Mouse (Mus musculus) kidney, adult 8-10 months (tissue): ENCODE data around the gene Mtfr1l.

ENCODE experiments used
- DNase-seq, 2 experiments: peaks; one replicate each; pipeline ENCODE4 v3.0.0; 2022

The Mtfr1l gene

GRCm38 (mm10) chr4:134485151-134485900 lies 49.9 kb downstream of the Mtfr1l start:
- DNase-seq: peak; percentile 83 to 84

- no peak for DNase-seq
Measured at GRCm38 (mm10) chr4:134484231-134484630, 51.0 kb downstream of the Mtfr1l start.

DNA sequence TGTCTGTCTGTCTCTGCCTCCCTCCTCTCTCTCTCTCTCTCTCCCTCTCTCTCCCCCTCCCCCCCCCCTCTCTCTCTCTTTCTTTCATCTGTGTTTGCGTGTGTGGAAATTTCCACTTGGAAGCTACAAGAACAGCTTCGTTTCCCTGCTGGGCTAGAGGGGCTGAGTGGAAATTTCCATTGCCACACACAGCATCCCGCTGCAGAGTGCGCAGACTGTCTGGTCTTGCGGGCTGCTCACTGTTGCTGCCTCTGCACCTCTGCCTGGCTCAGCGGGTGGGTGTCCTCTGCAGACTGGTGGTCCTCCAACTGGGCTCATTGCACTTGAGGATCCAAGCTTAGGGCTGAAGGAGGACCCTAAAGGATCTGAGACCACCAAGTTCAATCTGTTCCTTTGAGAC lies 51.5 kb downstream of the Mtfr1l start:
- peak in 1 of 2 experiments; percentile 56 for DNase-seq

DNA sequence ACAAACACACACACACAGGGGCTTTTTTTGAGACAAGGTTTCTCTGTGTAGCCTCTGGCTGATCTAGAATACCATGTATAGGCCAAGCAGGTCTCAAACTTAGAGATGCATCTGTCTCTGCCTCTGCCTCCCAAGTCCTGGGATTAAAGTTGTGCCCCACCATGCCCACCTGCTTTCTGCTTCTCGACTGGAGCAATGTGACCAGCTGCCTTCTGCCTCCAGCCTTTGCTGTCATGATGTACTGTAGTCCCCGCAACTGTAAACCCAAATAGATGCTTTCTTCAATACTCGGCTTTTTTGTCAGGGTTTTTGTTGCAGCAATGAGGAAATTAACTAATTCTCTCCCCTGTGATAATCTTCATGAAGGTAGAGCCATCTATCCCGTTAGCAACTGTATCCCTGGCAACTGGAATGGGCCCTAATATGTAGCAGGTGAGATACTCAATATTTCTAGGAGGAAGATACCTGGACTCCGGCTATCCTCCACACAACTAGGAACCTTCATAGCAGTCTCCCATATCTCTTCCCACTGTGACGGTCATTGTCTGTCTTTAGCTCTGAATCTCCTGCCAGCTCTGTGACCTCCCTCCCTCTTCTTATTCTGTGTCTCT lies 52.0 kb downstream of the Mtfr1l start:
- no peak for DNase-seq

DNA sequence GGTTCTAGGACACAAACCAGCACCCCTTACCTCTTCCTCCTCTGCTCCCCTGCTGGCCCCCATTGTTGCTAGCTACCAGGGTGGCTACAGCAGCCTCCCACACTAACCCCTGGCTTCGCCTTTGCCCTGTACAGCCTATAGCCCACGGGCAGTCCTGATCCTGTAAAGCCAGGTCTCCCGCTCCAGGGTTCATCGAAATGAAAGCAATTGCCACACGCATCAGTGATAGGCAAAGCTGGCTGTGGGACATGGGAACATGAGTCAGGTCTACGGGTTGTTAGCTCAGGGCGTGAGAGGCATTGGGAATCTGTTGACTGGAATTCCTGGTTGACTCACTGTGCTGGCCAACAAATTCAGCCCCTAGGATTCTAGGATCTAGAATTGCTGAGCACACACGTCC lies 52.7 kb downstream of the Mtfr1l start:
- no peak for DNase-seq

DNA sequence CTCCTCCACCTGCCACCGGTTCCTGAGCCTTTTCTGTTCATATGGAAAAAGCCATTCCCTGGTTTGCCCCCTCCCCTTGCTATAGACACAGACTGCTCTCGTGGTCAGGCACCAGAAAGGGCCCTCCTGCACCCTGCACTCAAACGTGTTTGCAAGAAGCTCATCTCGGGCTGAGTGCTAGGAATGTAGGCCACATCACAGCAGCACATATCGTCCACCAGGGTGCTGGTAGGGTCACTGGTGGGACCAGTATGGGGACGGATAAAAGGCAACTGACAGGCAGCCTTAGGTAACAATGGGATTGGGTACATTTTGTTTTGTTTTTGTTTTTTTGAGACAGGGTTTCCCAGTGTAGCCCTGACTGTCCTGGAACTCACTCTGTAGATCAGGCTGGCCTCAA lies 53.9 kb downstream of the Mtfr1l start:
- DNase-seq: no peak

GRCm38 (mm10) chr4:134480864-134481263 lies 54.3 kb downstream of the Mtfr1l start:
- DNase-seq: peak; percentile 68 to 86

DNA sequence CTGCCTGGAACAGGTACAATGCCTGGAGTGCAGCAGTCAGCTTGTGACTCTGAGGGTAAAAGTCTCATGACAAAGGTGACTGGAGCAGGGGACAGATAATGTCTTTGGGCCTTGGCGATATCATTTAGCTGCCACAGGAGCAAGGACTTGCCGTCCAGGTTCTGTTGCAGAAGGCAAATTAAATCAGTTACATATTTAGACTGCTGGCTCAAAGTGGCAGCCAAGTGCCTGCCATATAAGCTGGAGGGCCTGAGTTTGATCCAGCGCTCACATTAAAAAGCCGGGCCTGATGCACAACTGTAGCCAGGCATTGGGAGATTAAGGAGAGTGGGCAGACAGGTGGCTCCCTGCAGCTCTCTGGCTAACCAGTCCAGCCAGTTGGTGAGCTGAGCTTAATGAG lies 55.3 kb downstream of the Mtfr1l start:
- no peak for DNase-seq

DNA sequence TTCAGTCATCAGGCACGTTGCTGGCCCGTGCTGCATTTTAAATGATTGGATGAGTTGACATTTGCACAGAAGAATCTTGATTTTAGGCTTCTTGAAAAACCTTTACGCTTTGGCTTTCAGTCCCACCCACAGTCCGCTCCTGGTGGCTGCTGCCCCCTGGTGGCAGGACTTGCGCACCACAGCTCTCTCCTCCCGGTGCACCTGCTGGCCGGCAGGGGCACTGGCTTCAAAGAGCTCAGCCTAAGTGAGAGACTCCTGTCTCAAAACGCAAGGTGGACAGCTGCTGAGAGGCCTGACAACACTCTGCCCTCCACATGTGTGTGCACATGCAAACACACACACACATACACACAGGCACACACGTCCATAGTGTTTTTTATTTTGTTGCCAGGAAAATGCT lies 57.2 kb downstream of the Mtfr1l start:
- DNase-seq: peak; percentile 83 to 91

DNA sequence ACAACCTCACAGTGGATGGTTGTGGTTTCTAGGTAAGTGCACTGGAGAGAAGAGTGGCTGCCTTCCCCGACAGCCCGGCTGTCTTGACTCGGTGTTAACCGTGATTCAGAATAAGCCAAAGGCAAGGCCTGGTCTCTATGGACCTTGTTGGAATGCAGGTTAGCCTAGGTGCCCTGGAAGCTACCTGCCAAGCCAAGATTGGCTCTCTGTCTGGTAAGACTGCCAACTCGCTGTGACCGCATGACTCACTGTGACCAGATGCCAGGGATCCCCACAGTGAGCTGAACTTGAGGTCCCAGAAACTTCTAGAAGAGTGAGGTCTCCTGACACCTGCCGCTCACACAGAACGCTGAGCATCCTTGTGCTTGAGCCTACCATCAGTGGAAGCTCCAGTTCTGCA lies 58.3 kb downstream of the Mtfr1l start:
- peak in 1 of 2 experiments; percentile 52 for DNase-seq
